Mouse (Mus musculus): ENCODE measurements at regions not wholly inside any gene's neighbourhood (a gene's known extent, or its start where the extent isn't known, plus 50 kb on each side); places are given as distances from the start of the nearest gene placed in this dataset.

DNA sequence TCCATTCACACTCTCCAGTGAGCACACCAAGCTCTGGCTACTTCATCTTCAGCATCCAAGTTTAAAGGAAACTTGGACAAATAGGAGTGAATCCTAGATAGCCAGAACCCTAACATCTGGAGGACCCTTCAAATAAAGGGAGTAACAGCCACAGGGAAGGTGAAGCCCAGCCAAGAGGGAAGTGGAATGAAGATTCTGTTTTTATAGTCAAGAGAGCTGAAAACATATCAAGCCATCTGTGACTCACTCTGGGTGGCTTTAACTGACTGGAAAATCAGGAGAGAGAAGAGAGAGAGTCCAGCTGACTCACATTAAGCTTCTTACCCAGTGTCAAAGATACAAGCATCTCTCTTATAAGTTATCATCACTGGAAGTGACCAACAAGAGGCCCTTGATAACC lies 169.6 kb upstream of the Trib2 start:
- no peak for ATAC-seq (ENCODE audit: poor library complexity, severe bottlenecking)

DNA sequence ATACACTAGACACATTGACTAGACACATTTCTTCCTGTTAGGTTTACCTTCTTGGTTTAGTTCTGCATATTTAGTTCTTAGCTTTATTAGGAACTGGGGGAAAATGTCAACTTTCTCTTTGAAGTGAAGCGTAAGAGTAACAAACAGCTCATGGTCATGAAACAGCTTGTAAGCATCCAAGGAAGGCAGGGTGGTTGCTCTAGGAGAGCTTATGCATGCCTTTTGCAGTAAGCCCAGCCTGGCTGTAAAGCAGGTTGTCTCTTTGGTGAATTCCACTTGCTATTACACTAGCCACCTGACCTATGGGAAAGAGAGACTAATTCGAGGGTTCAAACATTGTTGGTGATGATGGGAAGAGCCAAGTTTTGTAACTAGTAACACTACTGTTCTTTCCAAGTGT lies 168.9 kb upstream of the Trib2 start:
- ATAC-seq (ENCODE audit: poor library complexity, severe bottlenecking): no peak

DNA sequence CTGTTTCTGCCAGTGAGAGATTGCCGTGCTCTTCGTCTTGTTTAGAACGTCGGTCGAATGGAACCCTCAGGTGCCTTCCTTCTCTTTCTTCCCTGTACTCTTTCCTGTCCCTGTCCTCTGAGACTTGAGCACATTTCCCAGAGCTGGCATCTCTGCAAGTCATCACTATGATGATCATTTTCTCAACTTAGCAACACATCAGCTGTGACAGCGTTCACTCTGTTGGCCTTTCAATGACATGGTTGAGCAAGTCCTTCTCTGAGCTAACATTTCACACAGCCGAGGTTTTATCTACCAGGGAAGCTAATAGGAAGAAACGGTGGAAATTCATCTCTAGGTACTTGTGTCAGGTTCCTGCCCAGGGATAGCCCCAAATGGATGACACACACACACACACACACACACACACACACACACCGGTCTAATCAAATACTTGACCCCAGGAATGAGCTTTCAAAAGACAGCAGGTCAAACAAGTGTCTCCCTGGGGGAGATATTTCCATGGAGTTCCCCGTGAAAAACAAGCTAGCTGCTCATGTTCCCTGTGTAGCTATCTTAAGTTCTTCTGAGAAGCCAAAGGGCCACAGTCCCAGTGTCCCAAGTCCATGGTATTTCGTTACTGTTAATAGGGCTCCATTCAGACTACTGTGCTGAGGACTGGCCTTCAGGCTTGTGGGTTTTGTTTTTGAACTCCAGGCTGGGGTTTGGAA lies 167.0 kb upstream of the Trib2 start:
- no peak for ATAC-seq (ENCODE audit: poor library complexity, severe bottlenecking)

DNA sequence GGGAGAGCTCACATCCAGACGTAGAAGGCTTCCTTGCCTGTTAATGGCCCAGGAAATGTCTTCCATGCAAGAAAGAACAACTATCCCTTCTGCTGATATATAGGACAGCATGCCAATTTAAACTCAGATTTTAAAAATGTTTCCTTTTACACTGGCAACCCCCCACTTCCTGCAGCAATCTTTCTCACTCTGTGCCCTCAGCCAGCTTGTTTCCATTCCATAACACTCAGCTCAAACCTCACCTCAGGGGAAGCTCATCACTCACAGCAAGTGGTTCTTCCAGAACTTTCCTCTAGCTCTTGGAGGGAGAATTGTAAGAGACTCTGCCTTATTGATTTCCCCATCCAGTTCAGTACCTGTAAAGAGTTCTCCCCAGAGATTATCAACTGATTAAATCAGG lies 165.0 kb upstream of the Trib2 start:
- no peak for ATAC-seq (ENCODE audit: poor library complexity, severe bottlenecking)

DNA sequence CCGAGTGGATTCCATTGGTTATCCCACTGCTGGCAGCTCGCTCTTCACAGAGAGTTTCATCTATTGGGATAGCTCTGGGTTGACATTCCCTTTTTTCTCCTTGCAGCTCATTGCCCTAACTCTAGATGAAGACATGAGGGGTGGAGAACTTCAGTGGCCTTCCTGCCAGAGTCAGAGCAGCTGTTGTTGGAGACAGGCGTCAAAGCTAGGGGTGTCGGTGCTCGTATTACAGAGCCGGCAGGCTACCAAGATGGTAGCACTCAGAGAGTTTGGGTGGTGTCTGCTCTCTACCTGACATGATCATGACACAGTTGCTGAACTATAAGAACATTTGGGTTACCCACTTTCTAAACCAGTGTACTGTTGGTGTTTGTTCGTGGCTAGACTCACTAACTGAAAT lies 162.5 kb upstream of the Trib2 start:
- ATAC-seq (ENCODE audit: poor library complexity, severe bottlenecking): no peak

DNA sequence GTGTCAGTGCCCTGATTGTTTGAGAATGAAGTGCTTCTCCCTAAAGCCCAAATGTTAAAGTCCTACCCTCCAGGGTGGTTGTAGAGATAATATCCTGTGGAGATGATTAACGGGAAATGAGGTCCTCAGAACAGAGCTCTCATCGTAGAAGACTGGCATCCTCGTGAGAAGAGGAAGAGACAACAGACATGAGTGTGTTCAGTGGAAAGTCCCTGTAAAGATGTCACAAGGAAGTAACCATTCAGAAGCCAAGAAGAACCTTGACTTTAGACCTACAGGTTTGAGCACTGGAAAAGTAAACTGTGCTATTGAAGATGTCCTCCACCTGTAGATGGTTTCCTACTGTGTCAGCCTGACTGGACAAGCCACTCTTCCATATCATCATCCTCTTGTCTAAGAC lies 155.1 kb upstream of the Trib2 start:
- ATAC-seq (ENCODE audit: poor library complexity, severe bottlenecking): no peak

DNA sequence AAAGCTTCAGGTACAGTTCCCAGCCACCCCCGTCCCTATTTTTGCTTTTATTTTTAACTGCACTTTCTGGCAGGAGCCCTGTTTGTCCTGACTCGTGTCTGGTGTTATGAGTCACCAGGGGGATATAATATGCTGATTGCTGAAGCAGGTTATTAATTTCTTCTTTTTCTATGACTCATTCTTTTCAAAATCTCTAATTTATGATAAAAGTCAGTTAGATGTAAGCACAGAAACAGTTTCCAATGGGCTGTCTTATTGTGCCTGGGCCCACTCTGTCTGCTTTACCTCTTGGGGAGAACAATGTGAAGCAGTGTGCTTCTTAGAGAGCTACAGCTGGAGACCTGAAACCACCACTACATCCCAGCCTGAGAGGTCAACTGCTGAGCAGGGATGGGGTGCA lies 153.5 kb upstream of the Trib2 start:
- no peak for ATAC-seq (ENCODE audit: poor library complexity, severe bottlenecking)

DNA sequence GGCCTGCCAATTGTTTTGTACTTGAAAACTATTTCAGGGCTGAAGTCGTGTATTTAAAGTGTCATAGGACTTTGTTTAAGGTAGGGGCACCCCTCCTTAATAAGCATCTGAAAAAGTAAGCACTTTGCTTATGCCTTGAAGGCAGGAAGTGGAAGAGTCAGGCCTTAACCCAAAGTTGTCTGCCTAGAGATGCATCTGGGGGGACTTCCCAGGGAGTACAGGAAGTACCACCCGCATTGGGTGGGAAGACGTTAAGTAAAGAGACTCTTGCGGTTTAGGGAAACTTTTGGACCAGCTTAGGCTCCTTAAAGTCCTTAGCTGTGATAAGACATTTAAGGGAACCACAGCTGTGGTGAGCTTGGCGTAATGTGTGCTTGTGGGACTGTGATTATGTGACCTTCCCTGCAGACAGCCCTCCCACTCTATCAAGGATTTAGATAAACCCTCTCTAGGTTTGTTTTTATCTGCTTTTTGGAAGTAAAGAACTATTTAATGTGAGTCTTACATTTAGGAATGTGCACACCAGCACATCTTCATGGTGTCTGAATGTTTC lies 150.9 kb upstream of the Trib2 start:
- ATAC-seq (ENCODE audit: poor library complexity, severe bottlenecking): no peak

DNA sequence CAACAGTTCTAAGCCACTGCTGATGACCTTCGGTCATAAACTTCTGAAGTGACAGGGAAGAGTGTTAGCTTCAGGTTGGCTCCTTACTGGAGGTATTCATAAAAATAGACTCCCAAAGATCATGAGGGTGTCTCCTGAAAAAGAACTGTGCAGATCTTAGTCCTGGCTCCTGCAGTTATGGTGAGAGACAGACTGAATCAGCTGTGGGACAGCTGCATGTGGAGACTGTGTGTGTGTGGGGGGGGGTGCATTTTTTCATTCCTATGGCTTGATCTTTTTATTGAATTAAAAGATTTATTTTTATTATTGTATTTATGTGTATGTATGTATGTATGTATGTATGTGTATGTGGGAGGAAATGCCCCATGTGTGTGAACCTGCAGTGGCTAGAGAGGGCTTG lies 149.9 kb upstream of the Trib2 start:
- ATAC-seq (ENCODE audit: poor library complexity, severe bottlenecking): no peak

DNA sequence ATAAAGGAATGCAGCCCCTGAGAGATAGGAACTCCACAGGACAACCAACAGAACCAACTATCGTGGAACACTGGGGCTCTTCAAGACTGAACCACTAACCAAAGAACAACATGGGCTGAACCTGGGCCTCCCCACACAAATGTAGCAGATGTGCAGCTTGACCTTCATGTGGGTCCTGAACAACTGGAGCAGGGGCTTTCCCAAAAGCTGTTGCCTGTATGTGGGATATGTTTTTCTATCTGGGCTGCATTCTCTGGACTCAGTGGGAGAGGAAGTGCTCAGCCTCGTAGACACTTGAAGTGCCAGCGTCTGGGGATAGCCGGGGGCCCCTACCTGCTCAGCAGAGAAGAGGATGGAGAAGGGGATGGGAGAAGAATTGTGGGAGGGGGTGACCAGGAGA lies 149.2 kb upstream of the Trib2 start:
- ATAC-seq (ENCODE audit: poor library complexity, severe bottlenecking): no peak

DNA sequence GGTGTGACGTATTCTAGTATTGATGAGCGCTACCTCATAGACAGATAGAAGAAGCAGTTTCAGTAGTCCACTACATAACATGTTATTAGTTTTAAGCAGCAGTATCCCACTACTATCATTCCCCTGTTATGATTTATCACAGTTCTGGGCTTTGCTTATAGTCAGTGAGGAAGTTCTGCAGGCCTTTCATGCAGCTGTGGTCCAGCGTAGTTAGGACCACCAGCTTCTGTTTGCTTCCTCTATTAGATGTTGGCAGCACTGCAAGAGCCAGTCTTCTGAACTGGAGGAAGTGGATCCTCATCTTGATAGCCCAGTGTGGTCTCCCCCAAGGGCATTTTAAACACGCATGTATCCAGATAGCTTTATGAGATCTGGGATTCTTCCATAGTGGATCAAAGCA lies 147.4 kb upstream of the Trib2 start:
- no peak for ATAC-seq (ENCODE audit: poor library complexity, severe bottlenecking)

DNA sequence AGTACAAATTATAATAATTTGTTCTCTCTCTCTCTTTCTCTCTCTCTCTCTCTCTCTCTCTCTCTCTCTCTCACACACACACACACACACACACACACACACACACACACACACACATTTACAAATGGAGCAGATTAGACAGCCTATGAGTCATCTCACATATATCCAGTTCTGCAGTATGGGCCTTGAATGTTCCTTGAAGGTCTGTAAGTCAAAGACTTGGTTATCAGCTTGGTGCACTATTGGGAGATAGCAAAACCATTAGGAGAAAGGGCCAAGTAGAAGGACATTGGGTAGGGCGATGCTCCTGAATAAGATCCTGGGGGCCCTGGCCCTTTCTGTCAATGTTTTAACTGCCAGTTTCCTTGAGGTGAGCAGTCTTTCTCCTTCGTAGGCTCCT lies 145.1 kb upstream of the Trib2 start:
- no peak for ATAC-seq (ENCODE audit: poor library complexity, severe bottlenecking)

DNA sequence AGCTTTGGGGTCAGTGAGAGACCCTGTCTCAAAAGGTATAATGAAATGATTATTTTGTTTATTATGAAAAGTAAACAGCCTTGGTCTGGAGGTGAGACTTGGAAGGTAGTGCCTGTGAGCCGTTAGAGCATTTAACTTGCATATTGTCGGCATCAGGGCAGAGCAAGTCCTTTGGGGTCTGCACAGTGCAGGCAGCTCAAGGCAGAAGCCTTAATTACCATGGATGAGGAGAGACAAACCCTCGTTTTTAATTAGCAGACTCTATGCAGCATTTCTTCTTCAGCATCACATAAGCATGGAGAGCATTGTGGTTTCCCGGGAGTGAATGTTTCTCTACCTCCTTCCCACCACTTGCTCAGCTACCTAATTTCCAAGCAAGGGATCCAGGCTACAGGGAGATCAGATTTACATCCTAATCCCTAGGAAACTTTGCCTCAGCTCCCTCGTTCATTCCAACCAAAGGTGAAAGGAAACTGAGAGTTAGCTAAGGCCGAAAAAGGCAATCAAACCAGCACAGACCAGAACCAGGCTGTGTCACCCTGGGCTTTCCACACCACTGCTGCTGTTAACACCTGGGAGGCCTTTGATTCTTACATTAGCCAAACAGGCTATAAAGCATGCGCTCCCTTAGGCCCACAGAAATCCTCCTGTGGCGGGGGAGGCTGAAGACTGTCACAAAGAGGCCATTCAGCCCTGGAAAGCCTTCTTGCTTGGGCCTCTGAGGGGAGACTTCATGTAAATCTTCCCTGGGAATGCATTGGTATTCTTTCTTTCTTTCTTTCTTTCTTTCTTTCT lies 120.9 kb upstream of the Trib2 start:
- no peak for ATAC-seq (ENCODE audit: poor library complexity, severe bottlenecking)

DNA sequence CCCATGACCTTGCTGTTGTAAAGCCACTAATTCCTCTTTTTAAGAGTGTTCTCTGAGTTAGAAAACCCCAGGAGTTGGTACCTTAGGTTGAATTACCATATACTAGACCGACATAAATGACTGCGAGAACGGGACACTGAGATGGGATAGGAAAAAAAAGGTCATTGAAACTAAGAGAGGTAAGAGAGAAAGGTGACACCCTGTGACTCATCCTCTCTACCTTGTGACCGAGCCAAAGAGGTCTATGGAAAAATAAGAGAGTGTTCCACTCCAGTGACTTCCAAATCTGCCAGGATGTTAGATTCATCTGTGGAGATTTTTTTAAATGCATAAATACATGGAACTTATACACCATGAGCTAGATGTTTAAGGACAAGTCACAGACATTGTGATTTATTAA lies 115.3 kb upstream of the Trib2 start:
- ATAC-seq (ENCODE audit: poor library complexity, severe bottlenecking): no peak

DNA sequence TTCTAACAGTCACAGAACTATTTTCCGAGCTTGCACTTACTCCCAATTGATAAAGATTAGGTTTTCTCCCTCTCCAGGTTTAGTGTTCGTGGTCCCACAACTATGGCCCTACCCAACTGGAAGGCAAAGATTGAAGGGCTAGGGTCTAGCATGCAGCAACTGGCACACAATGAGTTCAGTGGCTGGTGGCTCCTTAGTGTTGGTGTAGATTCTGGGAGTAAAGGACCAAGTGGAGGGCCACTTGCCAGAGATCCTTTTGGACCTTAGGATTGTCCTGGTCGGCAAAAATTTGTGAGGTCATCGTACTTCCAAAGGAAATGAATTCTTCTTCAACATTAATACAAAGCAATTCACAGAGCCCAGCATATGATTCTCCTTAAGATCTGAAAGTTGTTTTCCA lies 114.8 kb upstream of the Trib2 start:
- no peak for ATAC-seq (ENCODE audit: poor library complexity, severe bottlenecking)

DNA sequence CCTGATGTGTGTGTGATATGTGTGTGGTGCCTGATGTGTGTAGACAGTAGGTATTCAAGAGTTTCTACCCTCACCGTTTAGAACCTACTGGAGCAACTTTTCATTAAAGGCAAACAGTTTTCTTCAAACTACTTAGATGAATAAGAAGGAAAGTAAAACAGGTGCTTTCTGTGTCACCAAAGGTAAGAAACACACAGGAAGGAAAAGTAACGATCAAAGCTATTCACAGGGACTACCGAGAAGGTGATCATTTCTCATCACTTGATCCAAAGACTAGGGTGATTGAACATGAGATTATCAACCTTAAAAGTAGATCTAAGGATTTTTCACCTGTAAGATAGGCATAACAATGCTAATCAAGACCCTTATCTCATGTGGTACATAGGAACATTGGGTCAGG lies 113.4 kb upstream of the Trib2 start:
- no peak for ATAC-seq (ENCODE audit: poor library complexity, severe bottlenecking)

DNA sequence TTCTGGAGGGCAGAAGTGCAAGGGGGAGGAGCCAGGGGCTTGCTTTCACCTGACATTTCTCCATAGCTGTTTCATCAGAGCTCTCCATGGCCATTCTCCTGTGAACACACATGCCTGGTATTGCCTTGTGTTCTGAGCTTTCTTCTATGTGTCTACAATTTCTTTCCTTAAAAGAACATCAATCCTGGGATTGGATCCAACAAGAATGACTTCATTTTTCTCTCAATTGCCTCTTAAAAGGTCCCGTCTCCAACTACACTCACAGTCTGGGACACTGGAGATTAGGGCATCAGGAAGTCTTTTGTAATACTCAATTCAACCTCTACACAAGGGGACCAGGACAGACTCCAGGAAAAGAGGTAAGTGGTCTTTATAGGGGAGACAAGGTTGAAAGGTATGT lies 112.8 kb upstream of the Trib2 start:
- ATAC-seq (ENCODE audit: poor library complexity, severe bottlenecking): no peak

DNA sequence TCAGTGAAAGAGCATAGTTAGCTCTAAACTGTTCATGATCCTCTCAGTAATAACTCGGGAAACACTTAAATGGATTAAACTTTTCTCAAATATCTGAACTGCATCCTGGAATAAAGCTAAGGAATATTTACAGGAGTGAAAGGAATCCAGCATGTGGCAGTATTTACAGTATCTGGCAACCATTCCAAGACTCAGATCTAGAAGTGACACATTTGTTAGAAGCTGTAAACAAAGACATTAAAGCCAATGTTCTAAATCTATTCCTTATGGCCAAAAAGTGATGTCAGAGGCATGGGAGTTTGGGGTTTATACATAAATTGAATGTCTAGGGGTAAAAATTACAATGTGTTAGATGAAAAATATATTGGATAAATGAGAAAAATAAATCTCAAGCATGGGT lies 101.6 kb upstream of the Trib2 start:
- ATAC-seq (ENCODE audit: poor library complexity, severe bottlenecking): no peak

DNA sequence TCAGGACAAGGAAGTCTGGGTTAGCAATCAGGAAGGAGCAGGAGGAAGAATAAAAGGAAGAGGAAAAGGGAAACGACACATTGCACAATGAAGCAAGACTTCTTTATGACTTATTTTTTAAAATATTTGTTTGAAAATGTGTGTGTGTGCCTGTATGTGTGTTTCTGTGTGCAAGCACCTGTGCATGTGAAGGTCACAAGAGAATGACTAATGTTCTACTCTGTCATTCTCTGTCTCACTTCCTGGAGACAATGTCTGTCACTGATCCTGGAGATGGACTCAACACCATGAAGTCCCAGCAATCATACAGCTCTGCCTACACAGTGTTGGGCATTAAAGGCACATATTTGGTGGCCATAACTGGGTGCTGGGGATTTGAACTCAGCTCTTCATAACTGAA lies 96.2 kb upstream of the Trib2 start:
- no peak; the same call in 1 of the 2 replicates for ATAC-seq (ENCODE audit: poor library complexity, severe bottlenecking)

DNA sequence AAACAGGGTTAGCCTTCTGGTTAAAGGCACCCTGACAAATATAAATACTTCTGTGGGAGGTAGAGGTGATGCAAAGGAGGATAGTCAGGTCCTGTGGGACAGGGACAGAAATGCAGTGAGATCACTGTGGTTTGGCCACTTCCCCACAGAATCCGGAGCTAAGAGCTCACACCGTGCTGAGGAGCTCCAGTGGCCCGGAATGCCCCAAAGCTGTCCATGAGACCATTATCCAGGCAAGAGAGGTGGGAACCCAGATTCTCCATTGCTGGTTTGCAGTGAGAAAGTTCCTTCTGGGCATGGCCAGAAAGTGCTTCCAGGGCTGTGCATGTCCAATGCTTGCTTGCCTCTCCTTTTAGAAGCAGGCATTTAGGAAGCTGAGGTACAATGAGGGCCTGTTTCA lies 95.8 kb upstream of the Trib2 start:
- ATAC-seq (ENCODE audit: poor library complexity, severe bottlenecking): no peak

DNA sequence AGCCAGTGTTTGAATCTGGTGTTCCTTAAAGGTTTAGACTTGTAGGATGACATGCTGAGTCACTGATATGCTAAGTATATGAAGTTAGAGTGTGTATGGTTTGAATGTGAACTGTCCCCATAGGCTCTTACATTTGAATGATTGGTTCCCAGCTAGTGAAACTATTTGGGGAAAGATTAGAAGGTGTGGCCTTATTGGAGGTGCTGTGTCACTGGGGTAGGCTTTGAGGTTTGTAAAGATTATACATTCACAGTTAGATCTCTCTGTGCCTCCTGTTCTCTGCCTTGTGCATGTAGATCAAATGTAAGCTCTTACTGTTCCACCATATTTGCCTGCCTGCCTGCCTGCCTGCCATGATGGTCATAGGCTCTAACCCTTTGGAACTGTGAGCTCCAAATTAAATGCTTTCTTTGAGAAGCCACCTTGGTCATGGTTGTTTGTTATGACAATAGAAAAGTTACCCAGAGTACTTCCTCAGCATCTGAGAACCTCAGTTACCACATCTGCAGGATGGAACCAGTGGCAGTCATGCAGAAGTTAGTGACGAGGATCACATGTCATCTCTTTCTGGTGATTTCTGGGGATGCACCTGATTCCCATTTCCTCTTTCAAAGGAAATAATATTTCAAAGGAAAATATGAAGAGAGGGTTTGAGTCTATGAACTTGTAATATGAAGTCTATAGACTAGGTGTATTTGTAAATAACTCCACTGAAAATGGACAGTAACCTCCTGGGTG lies 94.7 kb upstream of the Trib2 start:
- no peak for ATAC-seq (ENCODE audit: poor library complexity, severe bottlenecking)

DNA sequence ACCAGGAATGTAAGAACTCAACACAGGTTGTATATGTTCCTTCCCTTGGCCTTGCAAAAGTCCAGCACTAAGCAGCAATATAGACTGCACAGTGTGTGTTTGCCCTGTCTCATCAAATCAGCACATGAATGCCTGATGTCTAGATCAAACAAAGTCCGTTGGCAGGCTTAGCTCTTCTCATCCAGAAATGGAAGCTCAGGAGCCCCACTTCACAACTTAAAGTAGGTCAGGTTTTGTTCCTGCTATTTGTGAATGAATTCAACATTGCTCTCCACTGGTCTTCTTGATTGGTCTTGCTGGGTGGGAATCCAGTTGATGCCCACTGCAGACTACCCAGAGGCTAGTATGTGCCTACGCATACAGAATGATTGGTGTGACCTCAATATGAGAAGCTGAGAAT lies 80.8 kb upstream of the Trib2 start:
- ATAC-seq (ENCODE audit: poor library complexity, severe bottlenecking): no peak
